Mouse (Mus musculus): ENCODE data around the gene Avpr1a.

Gene Avpr1a

DNA sequence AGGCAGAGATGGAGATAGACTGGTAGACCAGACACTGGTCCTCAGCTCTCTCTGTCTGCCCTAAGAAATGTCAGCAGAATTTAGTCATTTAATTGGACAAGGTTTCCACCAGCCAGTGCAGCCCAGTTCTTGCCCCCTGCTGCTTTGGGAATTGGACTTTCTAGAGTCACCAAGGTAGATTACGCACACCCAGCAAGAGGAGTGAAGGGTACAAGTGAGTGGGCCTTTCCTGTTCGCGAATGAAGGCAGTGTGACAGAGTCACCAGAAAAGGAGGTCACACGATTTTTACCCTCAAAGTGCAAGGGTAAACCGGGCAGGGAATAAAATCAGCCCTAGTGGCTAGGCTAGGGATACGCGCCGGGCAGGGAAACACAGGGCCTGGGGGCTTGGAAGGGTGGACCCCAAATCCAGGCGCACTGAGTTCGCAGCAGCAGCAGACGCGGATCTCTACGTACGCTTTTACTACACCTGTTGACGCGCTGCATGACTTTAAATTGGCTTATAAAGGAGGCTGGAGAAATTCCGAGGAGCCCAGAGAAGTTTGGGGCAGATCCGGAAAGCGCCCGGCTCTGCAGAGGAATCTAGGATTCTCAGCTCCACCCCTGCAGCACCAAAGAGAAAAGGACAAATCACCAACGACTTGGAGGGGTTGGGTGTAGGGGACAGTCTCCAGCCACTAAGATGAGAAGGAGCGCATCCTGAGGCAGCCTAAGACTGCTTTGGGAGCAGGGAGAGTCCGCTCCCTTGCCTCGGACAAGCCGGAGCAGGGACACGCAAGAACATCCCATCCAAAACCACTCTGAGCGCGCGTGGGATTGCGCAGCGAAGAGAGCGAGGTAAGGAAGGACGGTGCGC lies at the start of gene Avpr1a:
TSS of gene Avpr1a (plus strand) at position 639 of the 856 bp plus-strand sequence.
- no peak for DNase-seq

DNA sequence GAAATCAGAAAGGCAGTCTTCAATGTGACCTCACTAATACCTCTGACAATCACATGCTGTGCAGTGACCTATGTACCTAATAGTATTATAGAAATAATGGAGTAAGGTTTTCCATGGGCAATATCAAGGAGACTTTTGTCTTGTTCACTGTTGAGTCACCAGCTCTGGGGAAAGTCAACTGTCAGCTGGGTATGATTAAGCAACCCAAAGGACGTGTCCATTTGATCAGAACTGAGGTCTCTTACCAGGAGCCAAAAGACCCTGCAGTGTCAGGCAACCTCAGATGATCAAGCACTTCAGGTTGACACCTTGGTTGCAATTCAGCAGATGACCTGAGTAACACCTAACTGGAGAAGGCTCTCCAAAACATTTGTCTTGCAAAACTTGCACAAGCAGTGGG lies 46.0 kb upstream of the Avpr1a start:
- no peak for DNase-seq

DNA sequence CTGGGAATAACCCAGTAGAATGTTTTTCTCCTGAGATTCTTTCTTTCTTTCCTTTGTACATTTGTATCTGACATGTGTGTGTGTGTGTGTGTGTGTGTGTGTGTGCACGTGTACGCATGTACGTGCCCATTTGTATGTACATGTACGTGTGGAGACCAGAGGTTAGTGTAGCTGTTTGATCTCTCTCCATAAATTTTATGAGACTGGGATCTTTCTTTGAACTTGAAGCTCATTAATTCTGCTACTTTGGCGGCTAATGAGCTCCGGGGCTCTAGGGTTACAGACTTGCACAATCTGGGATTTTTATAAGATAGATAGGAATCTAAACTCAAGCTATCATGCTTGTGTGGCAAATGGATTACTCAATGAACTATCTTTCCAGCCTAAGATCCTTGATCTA lies 42.0 kb upstream of the Avpr1a start:
- DNase-seq: no peak

DNA sequence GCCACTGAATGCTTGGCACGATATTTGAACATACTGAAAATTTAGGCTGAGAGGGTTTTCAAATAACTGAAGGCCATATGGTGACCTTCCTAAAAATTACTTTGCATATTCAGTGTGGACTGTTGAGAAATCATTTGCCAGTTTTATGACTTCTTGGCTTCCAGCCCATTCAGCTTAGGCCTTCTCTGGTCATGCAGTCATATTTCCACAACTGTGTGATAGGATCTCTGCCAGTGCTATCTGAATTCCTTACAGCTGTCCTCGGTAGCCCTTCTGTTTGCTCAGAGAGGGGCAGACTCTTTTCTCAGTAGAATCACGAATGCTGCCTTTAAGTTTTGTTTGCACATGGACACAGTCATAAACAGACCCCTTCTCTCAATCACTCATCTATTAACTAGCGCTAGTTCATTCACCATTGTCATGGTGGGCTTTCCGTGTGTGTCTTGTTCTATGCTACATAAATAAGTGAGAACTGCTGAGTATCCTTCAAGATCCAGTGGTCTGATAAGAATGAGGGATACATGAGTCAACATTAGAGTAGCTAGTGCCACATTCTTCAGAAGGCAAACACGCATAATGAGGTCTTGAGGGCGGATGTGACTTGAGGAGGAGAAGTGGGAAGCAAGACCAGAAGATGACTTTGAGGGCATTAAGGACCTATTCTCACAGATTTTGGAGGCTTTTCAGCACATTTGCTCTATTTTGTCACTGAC lies 39.4 kb upstream of the Avpr1a start:
- no peak for DNase-seq

DNA sequence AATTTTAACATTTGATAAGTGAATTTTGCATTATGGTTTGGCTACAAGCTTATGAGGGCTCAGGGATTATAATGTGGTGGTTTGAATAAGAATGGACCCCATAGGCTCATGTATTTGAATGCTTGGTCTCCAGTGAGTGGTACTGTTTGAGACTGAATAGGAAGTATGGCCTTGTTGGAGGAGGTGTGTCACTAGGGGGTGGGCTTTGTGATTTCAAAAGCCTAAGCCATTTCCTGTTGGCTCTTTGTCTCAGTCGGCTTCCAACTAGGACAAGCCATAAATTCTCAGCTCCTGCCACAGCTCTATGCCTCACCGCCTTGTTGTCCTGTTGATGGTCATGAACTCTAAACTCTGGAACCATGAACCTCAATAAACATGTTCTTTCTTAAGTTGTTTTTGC lies 37.5 kb upstream of the Avpr1a start:
- DNase-seq: no peak

DNA sequence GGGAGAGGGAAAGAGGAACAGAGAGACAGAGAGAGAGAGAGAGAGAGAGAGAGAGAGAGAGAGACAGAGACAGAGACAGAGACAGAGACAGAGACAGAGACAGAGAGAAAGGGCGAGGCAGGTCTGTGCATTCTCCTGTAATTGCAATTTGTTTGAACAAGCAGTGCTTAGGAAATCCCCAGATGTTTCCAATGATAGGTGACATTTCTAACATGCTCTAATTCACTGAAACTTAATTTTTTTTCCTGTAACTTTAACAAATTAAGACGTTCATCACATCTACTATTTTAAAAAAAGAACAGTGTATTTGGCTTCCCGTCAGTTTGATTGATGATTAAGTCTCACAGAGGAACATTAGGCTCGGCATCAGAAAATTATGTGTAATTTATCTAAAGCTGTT lies 15.6 kb upstream of the Avpr1a start:
- no peak for DNase-seq

DNA sequence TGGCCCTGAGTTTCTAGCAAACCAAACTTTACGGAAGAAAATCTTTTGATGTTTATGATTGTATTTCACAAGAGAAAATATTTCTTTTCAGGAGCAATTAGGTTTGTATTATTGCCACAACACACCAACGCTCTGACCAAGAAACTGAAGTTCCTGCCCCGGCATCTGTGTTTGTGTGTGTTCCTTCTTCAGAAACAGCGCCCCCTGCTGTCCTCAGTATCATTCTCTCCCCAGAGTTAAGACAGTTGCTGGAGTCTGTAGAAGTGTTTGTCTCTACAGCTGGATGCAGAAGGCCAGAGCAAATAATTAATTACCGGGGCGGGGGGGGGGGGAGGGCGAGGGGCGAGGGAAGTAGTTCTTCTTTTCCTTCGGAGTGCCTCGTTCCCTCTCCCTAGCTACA lies 1.0 kb upstream of the Avpr1a start:
- DNase-seq: peak; percentile 11

DNA sequence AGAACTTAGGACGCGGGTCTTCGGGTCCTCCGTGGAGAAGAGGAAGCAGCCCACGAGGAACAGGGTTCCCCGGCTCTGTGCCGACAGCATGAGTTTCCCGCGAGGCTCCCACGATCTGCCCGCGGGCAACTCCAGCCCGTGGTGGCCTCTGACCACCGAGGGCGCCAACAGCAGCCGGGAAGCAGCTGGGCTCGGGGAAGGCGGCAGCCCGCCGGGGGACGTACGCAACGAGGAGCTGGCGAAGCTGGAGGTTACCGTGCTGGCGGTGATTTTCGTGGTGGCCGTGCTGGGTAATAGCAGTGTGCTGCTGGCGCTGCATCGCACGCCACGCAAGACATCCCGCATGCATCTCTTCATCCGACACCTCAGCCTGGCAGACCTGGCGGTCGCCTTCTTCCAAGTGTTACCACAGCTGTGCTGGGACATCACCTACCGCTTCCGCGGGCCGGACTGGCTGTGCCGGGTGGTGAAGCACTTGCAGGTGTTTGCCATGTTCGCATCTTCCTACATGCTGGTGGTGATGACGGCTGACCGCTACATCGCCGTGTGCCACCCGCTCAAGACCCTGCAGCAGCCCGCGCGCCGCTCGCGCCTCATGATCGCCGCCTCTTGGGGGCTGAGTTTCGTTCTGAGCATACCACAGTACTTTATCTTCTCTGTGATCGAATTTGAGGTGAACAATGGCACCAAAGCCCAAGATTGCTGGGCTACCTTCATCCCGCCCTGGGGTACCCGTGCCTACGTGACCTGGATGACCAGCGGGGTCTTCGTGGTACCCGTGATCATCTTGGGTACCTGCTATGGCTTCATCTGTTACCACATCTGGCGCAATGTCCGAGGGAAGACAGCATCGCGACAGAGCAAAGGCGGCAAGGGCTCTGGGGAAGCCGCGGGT lies 665 bp downstream of the Avpr1a start:
- no peak for DNase-seq

DNA sequence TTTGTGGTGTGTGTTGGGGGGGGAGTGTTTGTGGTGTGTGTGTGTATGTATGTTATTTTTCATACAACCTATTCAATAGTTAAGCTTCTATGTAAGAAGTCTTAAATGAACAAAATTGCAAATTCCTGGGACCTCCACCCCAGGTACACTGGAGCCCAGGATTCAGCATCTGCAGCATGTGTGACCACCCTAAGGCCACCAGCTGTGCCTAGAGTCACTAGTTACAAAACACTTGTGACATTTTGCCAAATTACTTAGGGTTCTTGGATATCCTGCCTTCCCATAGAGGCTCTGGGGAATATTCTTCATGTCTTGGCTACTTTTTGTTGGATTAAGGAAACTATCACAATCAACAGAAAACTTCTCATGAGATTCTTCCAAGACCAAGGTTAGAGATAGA lies 1.6 kb downstream of the Avpr1a start:
- DNase-seq: no peak

DNA sequence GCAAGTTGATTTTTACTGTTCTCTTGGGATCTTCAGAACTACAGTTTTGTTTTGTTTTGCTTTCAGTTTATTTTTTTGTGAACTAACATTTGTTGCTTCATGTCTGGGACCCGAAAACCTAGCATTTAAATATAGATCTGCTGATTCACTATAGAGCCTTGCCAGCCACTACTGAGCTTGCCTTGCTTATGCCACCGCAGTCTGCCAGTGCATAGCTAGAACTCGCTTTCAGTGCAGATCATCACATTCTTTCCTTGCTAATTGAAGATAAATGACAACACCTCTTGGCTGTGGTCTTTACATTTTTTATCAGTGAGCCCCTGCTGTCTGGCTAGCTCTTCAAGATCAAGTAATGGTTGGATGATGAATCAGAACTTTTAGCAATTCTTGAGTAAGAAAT lies 5.2 kb downstream of the Avpr1a start:
- DNase-seq: no peak

DNA sequence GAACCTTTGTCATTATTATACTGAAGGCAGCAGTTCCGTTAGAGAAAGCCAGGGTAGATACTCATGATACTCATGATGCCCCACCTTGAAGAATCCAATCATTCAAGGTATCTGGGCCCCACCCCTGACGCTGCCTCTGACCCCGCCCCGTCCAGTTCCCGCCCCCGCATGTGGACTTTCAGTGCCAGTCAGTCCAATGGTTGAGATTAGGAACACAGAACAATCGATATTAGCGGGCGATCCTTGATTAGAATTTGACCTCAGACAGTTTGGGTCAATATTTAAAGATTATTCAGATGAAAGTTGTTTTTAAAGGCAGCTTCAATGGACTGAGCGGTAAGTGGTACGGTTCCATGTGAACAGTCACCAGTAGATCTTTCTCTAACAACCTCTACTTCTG lies 7.5 kb downstream of the Avpr1a start:
- no peak for DNase-seq

DNA sequence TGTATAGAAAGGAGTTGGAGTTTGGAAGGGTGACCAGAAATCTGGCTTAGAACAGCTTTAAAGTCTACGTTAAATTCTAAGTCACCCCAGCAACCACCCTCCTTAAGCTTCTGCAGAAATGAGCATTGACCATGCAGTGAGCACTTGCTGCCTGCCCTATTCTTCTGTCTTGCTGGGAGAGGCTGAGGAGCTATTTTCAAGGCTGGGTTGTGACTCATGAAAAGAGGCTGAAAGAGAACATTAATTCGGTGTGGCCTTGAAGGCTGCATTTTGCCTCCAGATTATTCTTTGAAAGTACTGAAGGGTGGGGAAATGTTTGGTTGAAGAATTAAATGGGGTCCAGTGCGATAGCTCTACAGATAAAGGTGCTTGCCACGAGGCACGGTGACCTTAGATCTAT lies 28.5 kb downstream of the Avpr1a start:
- DNase-seq: no peak

DNA sequence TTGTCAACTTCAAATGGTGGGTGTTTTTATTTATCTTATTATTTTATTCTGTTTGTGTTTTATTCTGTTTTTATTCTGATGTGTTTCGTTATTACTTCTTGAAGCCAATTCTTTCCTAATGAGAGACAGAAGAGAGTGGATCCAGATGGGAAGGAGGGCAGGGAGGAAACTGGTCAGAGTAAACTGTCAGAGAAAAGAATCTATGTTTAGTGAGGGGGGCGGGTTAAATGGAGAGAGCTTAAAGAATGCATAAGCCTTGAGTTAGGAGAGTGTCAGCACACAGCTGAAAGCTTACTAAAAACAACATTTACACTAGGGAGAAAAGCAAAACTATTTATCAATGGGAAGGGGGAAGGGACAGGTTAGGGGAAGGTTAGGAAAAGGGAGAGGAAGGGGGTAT lies 50.3 kb downstream of the Avpr1a start:
- no peak for DNase-seq

DNA sequence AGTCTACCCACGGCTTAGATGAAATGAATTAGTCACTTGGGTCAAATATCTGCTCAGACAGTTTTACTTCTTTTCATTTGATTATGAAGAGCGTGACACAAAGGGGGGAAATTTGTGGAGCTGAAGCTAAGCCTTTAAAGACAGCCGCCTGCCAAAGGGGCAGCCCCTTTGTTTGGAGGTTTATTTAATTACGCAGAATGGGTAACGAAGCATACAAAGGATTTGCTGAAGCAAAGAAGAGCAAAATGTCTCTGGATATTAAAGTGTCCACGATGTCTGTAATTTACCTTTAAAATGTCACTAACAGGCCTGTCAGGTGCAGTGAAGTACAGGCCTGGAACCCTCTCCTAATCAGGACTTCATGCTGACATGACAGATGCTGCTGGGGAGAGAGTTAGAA lies 51.0 kb downstream of the Avpr1a start:
- no peak for DNase-seq
